Mouse (Mus musculus): ENCODE data around the gene Pias4. TPM values are rescaled to one million over a fixed set of nuclear protein-coding genes. Genes with fewer than 3 reads are reported as not detected.
"Not testable (repeated sequence)": the region's sequence is repeated elsewhere in the genome, so short reads cannot be mapped to it uniquely, and the experiment has no call there.

Gene Pias4
- polyA plus RNA-seq, 2 experiments from 2014 or later = 17.6 to 23.8 TPM

DNA sequence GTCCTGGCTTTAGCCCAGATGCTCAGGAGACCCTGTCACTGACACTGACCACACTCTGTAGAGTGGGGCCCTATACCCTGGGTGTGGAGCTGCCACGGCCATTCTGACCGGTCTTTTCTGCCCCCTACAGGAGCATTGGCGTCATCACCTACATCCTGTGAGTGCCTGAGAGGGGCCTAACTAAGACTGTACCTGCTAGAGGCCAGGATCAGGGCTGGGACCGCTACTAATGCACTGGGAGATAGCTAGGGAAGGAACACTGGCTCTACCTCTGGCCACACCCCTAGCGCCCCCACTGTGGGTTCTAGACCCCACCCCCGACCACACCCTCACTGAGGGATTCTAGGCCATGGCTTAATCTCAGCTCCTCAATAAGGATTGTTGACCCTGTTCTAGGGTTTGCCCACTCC, 23.2 kb upstream of the Pias4 start:
- no peak for ATAC-seq

GRCm38 (mm10) chr10:81190236-81190911, 22.7 kb upstream of the Pias4 start:
- ATAC-seq = no peak

DNA sequence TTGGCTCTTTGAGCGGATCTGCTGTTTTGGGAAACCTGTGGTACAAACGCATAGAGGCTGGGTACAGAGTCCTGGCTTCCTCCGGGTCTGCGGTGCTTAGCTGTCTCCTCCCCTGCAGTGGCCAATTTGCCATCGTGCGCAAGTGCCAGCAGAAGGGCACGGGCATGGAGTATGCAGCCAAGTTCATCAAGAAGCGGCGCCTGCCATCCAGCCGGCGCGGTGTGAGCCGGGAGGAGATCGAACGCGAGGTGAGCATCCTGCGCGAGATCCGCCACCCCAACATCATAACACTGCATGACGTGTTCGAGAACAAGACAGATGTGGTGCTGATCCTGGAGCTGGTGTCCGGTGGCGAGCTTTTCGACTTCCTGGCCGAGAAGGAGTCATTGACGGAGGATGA, 22.1 kb upstream of the Pias4 start:
- no peak for ATAC-seq

DNA sequence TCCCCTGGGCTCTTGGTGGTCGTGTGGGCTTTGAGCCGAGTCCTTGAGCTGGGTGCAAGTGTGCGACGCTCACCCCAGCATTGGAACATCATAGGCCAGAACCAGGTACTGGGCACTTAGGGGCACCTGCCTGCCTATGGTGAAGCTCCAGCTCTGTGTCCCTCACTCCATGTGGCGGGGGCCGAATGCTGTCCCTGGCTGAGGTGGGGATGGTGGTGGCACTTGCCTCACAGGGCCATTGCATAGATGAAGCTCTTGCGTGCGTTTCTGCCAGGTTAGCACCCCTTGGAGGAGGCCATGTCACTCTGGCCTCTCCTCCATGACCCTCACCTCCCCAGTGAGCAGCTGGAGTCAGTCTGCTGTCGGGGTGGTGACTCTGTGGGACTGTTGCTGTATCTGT, 19.4 kb upstream of the Pias4 start:
- ATAC-seq = no peak

DNA sequence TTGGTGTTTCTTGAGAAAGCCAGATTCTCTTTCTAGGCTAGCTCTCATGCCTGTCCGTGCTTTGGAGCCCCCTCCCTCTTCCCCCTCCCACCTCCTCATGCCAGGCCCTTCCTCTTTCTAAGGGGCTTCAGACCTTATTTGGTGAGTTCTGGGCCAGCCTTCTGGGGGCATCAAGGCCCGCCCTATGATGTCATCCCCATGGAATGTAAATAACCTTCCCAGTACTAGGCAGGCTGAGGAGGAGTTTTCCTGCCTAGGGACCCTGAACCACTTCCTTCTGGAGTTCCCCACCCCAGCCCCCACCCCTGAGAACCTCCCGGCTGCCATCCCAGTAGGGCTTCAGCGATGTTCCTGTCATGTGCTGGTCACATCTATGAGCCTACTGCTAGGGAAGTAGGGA, 17.0 kb upstream of the Pias4 start:
- no peak for ATAC-seq

GRCm38 (mm10) chr10:81183805-81184204, 16.1 kb upstream of the Pias4 start, which contains the start of gene 4930442H23Rik:
4930442H23Rik (minus strand) TSS chr10:81183849.
- ATAC-seq = no peak

DNA sequence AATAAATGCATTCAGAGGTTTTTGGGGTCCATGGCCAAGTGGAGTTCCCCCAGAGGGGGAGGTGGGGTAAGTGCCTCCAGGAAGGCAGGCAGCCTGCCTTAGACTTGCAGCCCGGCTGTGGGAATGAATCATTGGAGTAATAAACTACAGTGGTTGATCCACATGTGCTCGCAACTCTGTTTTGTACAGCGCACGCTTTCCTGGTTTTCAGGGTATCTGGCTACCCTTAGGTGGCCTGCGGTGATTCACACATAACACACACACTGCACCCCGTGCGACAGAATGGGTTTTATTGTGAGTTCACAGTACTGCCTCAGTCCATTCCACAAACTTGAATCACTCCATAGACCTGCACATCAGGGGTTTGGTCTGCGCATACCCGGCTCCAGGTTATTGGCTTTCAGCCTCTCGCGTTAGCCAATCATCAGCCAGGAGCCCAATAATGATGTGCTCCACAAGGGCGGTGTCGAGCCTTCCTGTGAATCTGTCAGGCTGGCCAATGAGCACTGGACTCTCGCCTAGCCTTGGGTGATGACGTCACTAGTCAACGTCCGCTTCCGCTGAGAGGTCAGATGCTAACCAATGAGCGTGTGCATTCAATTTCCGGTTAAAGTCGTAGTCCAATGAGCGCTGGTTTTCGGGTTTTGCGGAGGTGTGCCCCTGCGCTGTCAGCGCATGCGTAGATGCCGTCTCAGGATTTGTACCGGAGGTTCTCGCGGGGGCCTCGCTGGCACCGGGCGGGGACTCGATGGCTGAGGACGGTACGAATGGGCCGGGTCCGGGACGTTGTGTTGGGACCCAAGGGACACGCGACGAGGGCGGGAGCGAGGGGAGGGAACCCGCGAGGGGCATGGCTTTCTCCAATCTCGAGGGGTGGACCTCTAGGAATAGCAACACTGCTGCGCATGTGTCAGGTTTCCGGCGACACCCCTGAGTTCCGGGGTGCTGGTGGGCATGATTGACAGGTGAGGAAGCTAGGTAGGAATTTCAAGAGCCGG, 14.9 kb upstream of the Pias4 start, which contains the start of gene Dapk3:
TSS of gene Dapk3 (plus strand) at position 670 of the 998 bp plus-strand sequence.
- peak; percentile 93 for ATAC-seq

DNA sequence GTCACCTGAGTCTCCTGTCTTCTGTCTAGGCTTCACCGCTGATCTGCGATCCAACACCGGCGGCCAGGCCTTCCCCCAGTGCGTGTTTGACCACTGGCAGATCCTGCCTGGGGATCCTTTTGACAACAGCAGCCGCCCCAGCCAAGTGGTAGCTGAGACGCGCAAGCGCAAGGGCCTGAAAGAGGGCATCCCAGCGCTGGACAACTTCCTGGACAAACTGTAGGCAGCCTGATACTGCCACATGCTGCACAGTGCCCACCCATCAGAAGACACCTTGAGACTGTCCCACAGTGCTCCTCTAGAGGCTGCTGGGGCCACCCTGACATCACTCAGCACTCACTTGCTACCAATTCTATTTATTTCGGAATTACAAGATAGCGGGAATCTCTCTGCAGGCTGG, 14.1 kb upstream of the Pias4 start:
- not testable (repeated sequence) for ATAC-seq

GRCm38 (mm10) chr10:81180946-81181345, 13.2 kb upstream of the Pias4 start:
- ATAC-seq = no peak

- no peak for ATAC-seq
Measured at GRCm38 (mm10) chr10:81179451-81180342, 12.0 kb upstream of the Pias4 start.

DNA sequence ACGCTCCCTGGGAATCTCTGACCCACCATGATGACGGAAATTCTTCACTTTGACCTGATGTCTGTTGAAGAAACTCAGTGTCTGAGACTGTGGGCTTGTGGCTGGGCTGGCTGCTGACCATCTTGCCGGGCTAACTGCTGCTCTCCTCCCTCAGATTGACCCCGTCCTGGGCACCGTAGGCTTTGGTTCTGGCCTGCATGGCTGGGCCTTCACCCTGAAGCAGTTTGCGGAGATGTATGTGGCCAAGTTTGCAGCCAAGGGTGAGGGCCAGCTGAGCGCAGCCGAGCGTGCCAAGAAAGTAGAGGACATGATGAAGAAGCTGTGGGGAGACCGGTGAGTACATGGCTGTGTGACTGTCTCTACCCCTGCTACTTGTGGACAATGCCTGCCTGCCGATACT, 11.2 kb upstream of the Pias4 start:
- no peak for ATAC-seq

DNA sequence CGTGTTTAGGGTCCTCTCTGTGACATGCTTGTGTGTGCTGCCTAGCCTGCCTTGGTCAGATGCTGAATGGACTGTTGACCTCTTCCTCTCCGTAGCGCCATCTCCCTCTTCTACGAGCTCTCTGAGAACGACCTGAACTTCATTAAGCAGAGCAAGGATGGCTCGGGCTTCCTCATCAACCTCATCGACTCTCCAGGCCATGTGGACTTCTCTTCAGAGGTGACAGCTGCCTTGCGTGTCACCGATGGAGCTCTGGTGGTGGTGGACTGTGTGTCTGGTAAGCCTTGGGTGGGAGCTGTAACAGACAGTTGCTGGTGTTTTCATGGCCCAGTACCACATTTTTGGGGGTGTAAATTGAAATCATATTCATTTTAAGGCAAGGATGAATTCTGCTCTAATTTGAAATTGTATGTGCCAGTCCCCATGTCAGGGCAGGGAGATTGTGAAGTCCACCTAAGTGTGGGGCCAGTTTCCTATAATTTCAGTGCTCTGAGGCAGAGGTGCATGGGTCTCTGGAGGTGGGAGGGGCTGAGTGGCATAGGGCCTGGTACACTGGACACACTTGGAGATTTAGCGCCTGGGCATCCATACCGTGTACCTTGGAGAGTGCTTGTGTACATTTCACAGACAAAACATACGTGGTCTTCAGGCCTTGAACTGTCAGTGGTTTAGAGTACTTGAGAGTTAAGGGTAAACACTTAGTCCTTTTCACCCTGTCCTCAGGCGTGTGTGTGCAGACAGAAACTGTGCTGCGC, 10.4 kb upstream of the Pias4 start:
- ATAC-seq = no peak

GRCm38 (mm10) chr10:81177491-81177925, 9.8 kb upstream of the Pias4 start:
- no peak for ATAC-seq

DNA sequence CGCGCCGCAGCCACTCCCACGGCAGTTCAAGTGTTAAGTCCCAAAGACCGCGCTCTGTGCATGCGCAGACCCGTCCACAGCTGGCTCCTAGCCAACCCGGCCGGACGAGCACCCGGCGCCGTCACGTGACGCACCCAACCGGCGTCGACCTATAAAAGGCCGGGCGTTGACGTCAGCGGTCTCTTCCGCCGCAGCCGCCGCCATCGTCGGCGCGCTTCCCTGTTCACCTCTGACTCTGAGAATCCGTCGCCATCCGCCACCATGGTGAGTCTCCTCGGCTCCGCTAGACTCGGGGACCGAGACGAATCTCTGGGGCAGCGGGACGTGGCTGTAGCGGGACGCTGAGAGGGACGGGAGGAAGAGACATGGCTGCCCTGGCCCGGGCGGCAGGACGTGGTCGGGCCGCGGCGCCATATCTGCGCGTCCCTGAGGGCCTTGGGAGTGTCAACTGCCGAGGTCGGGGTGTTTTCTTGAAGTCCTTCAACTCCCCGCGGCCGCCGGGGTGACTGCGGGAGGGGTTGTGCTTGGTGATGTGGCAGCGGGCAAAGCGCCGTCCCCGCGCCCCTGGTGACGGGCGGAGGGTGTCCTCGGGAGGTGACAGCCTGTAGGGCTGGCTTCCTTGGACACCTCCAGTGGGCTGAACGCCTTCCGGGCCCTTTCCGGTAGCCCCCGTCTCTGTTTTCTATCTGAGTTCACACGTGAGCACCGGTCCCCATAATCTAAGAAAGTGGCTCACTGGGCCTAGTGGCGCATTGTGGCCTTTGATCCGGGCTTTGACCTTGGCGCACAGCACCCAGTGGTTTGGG, 8.9 kb upstream of the Pias4 start, which contains the start of gene Eef2:
TSS of gene Eef2 (plus strand) at position 166 of the 806 bp plus-strand sequence.
- peak; percentile 60 for ATAC-seq

DNA sequence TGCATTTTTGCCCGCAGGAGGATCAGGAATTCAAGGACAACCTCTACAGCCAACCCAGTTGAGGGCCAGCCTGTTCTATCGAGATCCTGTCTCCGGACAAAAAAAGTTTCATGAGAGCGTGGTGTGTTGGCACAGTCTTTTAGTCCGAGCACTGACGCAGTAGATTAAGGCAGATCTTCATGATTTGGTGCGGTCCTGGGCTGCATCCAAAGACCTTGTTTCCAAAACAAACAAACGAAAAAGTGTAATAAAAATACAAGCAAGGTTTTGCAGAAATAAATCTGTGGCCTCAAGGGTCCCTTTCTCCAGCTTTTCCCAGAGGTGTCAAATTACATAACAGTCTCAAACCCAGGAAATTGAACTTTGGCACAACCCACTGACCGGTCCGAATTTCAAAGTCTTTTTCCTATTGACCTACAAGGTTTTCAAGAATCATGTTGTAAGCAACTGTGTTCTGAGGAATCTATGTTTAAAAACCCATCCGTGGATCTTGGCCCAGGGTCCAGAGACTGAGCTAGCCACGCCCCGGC, 8.3 kb upstream of the Pias4 start:
- no peak for ATAC-seq

GRCm38 (mm10) chr10:81175345-81175701, 7.6 kb upstream of the Pias4 start:
- ATAC-seq = not testable (repeated sequence)

- peak; percentile 47 for ATAC-seq
Measured at GRCm38 (mm10) chr10:81174617-81175344, 7.1 kb upstream of the Pias4 start.

DNA sequence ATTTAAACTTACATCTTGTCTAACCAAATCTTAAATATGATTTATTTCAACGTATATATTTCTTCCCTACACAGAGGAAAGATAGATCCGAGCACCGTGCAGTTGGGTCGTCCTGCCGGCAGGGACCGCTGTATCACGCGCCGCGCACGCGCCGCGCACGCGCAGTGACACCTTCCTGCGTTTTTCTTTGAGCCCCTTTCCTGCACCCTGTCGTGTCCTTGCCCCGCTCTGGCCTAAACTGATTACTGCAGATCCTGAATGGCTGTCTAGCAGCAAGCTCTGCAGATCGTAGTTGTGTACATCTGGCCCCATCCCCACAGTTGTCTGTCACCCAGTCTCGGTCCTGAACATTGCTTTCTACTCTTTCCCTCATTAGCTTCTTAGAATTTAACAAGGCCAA, 5.4 kb upstream of the Pias4 start:
- peak; percentile 24 for ATAC-seq

- ATAC-seq = peak; percentile 36
Measured at GRCm38 (mm10) chr10:81169411-81169900, 1.7 kb upstream of the Pias4 start.

Data from activated CD4-positive, CD25-positive, alpha-beta regulatory T cell, adult 4 months (primary cell).